Mouse (Mus musculus): ENCODE measurements at regions not wholly inside any gene's neighbourhood (a gene's known extent, or its start where the extent isn't known, plus 50 kb on each side); places are given as distances from the start of the nearest gene placed in this dataset.

DNA sequence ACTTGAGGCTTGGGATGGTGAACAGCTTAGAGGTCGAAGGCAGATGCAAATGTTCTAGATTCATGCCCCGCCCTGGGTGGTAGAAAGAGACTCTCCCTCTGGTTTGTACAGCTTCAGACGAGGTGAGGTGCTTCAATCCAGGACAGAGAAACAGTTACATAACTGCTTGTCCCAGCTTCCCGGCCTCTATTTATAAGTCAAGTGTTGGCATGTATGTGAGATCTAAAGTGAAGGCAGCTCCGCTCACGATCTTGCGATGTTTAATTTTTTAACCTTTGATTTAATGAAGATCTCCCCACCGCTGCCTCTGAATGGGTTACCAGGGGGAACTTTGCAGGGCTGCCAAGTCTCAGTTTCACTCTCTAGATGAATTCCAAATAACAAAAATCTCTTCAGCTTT lies 266.9 kb upstream of the Zfp64 start:
- TF ChIP-seq MYC (IDR thresholded peaks at IDR 0.05; ENCODE audit: low read depth, low read length), result no peak
- no peak for DNase-seq (ENCODE audit: low read depth, low spot score)
- Histone ChIP-seq H3K79me2 (ENCODE audit: control insufficient read depth, insufficient read depth, low read length, poor library complexity) (no peaks in the 10 kb centered on the region), H3K9ac (ENCODE audit: control insufficient read depth, low read depth, low read length, poor library complexity, severe bottlenecking) (no peak overlapping the region), H3K36me3 (ENCODE audit: control insufficient read depth in 1 of 2, insufficient read depth in 2 of 2, low read length in 2 of 2) (no peaks in the 10 kb centered on the region), H3K27me3 (ENCODE audit: control insufficient read depth in 1 of 2, insufficient read depth in 2 of 2, low read length in 2 of 2) (no peaks in the 10 kb centered on the region), H3K4me1 (ENCODE audit: control insufficient read depth in 1 of 2, insufficient read depth in 2 of 2, low read length in 2 of 2) (no peaks in the 10 kb centered on the region), H3K4me3 (ENCODE audit: control insufficient read depth in 1 of 2, insufficient read depth in 1 of 2, low read depth in 2 of 2, low read length in 2 of 2) (no peak overlapping the region), H3K27ac (ENCODE audit: control insufficient read depth, low read depth, low read length) (no peak overlapping the region), H3K9me3 (replicated peaks; ENCODE audit: insufficient read depth, low read length) (no peaks in the 10 kb centered on the region)

- no peak overlapping the region for H3K27ac ChIP-seq (ENCODE audit: control insufficient read depth, low read depth, low read length)
- TF ChIP-seq RAD21 (IDR thresholded peaks at IDR 0.05; ENCODE audit: low read depth, low read length), result no peak
- no peak for TF ChIP-seq POLR2AphosphoS2 (IDR thresholded peaks at IDR 0.05; ENCODE audit: low read length)
- TF ChIP-seq MYB (IDR thresholded peaks at IDR 0.05; ENCODE audit: low read depth, low read length), result no peak
- no peak for TF ChIP-seq TBP (IDR thresholded peaks at IDR 0.05; ENCODE audit: low read depth, low read length)
- TF ChIP-seq ELF1 (IDR thresholded peaks at IDR 0.05; ENCODE audit: low read depth, low read length), result no peak
- no peak for TF ChIP-seq MAX (IDR thresholded peaks at IDR 0.05; ENCODE audit: low read length)
- TF ChIP-seq MAZ (IDR thresholded peaks at IDR 0.05; ENCODE audit: low read depth, low read length), result no peak
- TF ChIP-seq POLR2A (IDR thresholded peaks at IDR 0.05; ENCODE audit: control insufficient read depth in 1 of 2, insufficient read depth in 1 of 2, low read depth in 1 of 2, low read length in 2 of 2, poor library complexity in 1 of 2), result no peak
- no peak for TF ChIP-seq ZMIZ1 (IDR thresholded peaks at IDR 0.05; ENCODE audit: low read depth, low read length)
- no peak for TF ChIP-seq TCF12 (IDR thresholded peaks at IDR 0.05; ENCODE audit: low read depth, low read length)
- TF ChIP-seq ZC3H11A (IDR thresholded peaks at IDR 0.05; ENCODE audit: low read depth, low read length), result no peak
- no peak for TF ChIP-seq MAFK (IDR thresholded peaks at IDR 0.05; ENCODE audit: borderline replicate concordance, low read depth, low read length)
- TF ChIP-seq MYC (IDR thresholded peaks at IDR 0.05; ENCODE audit: low read depth, low read length), result no peak
- TF ChIP-seq HCFC1 (IDR thresholded peaks at IDR 0.05; ENCODE audit: low read depth, low read length), result no peak
- TF ChIP-seq POLR2AphosphoS5 (IDR thresholded peaks at IDR 0.05; ENCODE audit: borderline replicate concordance, low read depth, low read length), result no peak
- TF ChIP-seq USF2 (IDR thresholded peaks at IDR 0.05; ENCODE audit: borderline replicate concordance in 1 of 2, insufficient read depth in 1 of 2, low read depth in 1 of 2, low read length in 2 of 2), result no peak
- no peak for TF ChIP-seq EP300 (IDR thresholded peaks at IDR 0.05; ENCODE audit: low read depth in 1 of 2, low read length in 2 of 2)
- H3K36me3 ChIP-seq (ENCODE audit: control insufficient read depth in 1 of 2, insufficient read depth in 2 of 2, low read length in 2 of 2), result no peaks in the 10 kb centered on the region
- no peak overlapping the region for H3K9ac ChIP-seq (ENCODE audit: control insufficient read depth, low read depth, low read length, poor library complexity, severe bottlenecking)
- H3K4me1 ChIP-seq (ENCODE audit: control insufficient read depth in 1 of 2, insufficient read depth in 2 of 2, low read length in 2 of 2), result no peaks in the 10 kb centered on the region
- no peak overlapping the region for H3K4me3 ChIP-seq (ENCODE audit: control insufficient read depth in 1 of 2, insufficient read depth in 1 of 2, low read depth in 2 of 2, low read length in 2 of 2)
- H3K9me3 ChIP-seq (replicated peaks; ENCODE audit: insufficient read depth, low read length), result no peaks in the 10 kb centered on the region
- H3K79me2 ChIP-seq (ENCODE audit: control insufficient read depth, insufficient read depth, low read length, poor library complexity), result no peaks in the 10 kb centered on the region
- no peaks in the 10 kb centered on the region for H3K27me3 ChIP-seq (ENCODE audit: control insufficient read depth in 1 of 2, insufficient read depth in 2 of 2, low read length in 2 of 2)
- DNase-seq (ENCODE audit: low read depth, low spot score), result no peak
Observed at GRCm38 (mm10) chr2:169221141-169221540, 265.8 kb upstream of the Zfp64 start.

Data from MEL (cell line).